Comparison of ENCODE assay signal across 9 mouse cellular contexts in the genomic region with DNA sequence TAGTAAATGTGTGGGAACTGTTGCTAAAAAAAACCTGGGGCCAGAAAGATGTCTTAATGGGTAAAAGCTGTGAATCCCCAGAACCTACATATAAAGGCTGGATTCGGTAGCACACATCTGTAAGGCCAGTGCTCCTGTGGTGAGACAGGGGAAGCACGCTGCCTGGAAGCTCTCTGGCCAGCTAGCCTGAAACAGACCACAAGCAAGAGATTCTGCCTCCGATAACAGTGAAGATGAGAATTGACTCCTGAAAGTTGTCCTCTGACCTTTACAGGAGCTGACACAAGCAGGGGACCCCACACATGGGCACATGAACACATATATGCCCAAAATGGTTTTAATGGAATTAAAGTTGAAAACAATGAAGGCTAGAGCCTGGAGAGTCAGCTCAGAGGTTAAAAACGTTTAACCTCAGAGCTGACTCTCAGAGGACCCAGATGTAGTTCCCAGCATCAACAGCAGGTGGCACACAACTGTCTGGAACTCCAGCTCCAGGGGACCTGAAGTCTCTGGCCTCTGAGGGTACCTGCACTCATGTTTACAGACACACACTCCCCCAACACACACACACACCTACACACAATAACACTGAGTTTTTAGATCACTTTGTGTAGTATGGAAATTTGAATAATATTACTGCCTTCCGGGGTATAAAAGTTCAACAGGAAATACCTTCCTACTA. TPM values are rescaled to one million over a fixed set of nuclear protein-coding genes. Genes with fewer than 3 reads are reported as not detected.
DNase-seq lines count a peak whose midpoint lies in the region; ATAC-seq and TF ChIP-seq lines count a peak whose summit lies in the region.
"Had no signal": no experiment of that assay in that cellular context is flagged by ENCODE, and none has a peak within 500 bp of the region (broad histone marks: within the 10 kb centered on the region; RNA-seq: fewer than 3 reads in every experiment).

No protein-coding gene starts in this region.

- no peak for TF ChIP-seq POLR2A in spleen, adult 2 months (IDR thresholded peaks at IDR 0.05; ENCODE audit: low read depth, low read length)

- no peaks in the 10 kb centered on the region for H3K36me3 ChIP-seq in spleen, adult 2 months (ENCODE audit: control insufficient read depth, insufficient read depth, low read length)
- H3K36me3 ChIP-seq: liver, embryonic 15.5 days had no signal

- 42% methylated on average over 5 of the region's 5 CpGs for WGBS in spleen, adult 2 months

- peak; percentile 92 for TF ChIP-seq CTCF in layer of hippocampus, adult 2 months (conservative IDR thresholded peaks at IDR 0.05)
- TF ChIP-seq CTCF in spleen, adult 2 months (IDR thresholded peaks at IDR 0.05; ENCODE audit: extremely low read depth, insufficient read depth, insufficient read length, insufficient replicate concordance): peak; percentile 77; the same call in 1 of the 2 replicates

- H3K4me3 ChIP-seq in layer of hippocampus, adult 2 months: no peak overlapping the region
- no peak overlapping the region for H3K4me3 ChIP-seq in spleen, adult 2 months (ENCODE audit: extremely low read depth, insufficient read depth, insufficient read length)
- H3K4me3 ChIP-seq: liver, embryonic 15.5 days had no signal

- peak; percentile 77 for DNase-seq in gastrocnemius, adult 18-20 months (ENCODE audit: low spot score)
- no peak for DNase-seq in gastrocnemius, postnatal 25 days
- DNase-seq in R1 (ENCODE audit: low read depth, low spot score): peak; percentile 65
- DNase-seq in cerebellum, postnatal 36 days: peak; percentile 67 to 74
- peak in 1 of 2 experiments; percentile 72 for DNase-seq in layer of hippocampus, adult 2 months (ENCODE audit: low spot score in 2 of 2)
- DNase-seq in spleen, adult 2 months (ENCODE audit: low read depth in 1 of 2, low spot score in 2 of 2): peak in 1 of 2 experiments; percentile 67

- H3K4me1 ChIP-seq in spleen, adult 2 months (ENCODE audit: control insufficient read depth, insufficient read depth, insufficient read length): peaks cover 4% of the 10 kb centered on the region; the same call in 1 of the 2 replicates

- 0 out of 2 replicates have a peak, but pooled peaks have one; percentile 20 for ATAC-seq in granulocyte monocyte progenitor cell, adult 5-6 weeks (replicated peaks; ENCODE audit: poor library complexity, severe bottlenecking)
- peak; percentile 43 for ATAC-seq in megakaryocyte, adult 5-6 weeks (ENCODE audit: poor library complexity, severe bottlenecking)

- H3K27ac ChIP-seq in layer of hippocampus, adult 2 months: no peak overlapping the region
- no peak overlapping the region for H3K27ac ChIP-seq in spleen, adult 2 months (ENCODE audit: insufficient read depth, low read length)
- H3K27ac ChIP-seq: liver, embryonic 15.5 days had no signal

- no peaks in the 10 kb centered on the region for H3K27me3 ChIP-seq in spleen, adult 2 months (ENCODE audit: control insufficient read depth, insufficient read depth, low read length)

RNA-seq across cellular contexts. Expression of gene Trim2, which starts 45.8 kb away (rescaled TPM):
- 1 to 10 TPM; 1.4 to 1.8 TPM for total RNA-seq in gastrocnemius, adult 18-20 months (2021)
- total RNA-seq in gastrocnemius, postnatal 25 days (2021): 1 to 10 TPM; 2.7 to 3.3 TPM
- not detected in 2 replicates for total RNA-seq in granulocyte monocyte progenitor cell, adult 5-6 weeks (2014; fragmentation: Nextera tagmentation)
- total RNA-seq in granulocyte monocyte progenitor cell, adult 5-6 weeks (2017): not detected in 2 replicates
- total RNA-seq in layer of hippocampus, adult 2 months (2021): 100 to 1,000 TPM; 409 to 447 TPM
- 0.62 TPM in 1 of 2 replicates, not detected in the other for total RNA-seq in megakaryocyte, adult 5-6 weeks (2015)
- total RNA-seq in megakaryocyte, adult 5-6 weeks (2017): 0.99 and 1.7 TPM in 2 replicates
- polyA plus RNA-seq in spleen, adult 2 months (2012; rRNA removed): 5.7 and 7.2 TPM in 2 replicates

Comparison
In these comparisons a context has a peak if more than half of its experiments do, and no peak if none do; other contexts are left out.
1. RNA of gene Trim2, which starts 45.8 kb away (total RNA-seq): 409 to 447 TPM in layer of hippocampus, adult 2 months; 2.7 to 3.3 TPM in gastrocnemius, postnatal 25 days, 1.4 to 1.8 TPM in gastrocnemius, adult 18-20 months, 0.62 to 1.7 TPM in megakaryocyte, adult 5-6 weeks and not detected in granulocyte monocyte progenitor cell, adult 5-6 weeks; every median in the first group is over 10 times any median in the second.